Mouse (Mus musculus): ENCODE measurements at regions not wholly inside any gene's neighbourhood (a gene's known extent, or its start where the extent isn't known, plus 50 kb on each side); places are given as distances from the start of the nearest gene placed in this dataset.
"Not testable (repeated sequence)": the region's sequence is repeated elsewhere in the genome, so short reads cannot be mapped to it uniquely, and the experiment has no call there.

GRCm38 (mm10) chr7:64101679-64102078, 52.0 kb upstream of the Trpm1 start:
- no peak for DNase-seq (ENCODE audit: low spot score in 2 of 2)
- intact Hi-C loops (cut with DNase I) = no loop called here

- no peak for DNase-seq (ENCODE audit: low spot score in 2 of 2)
- intact Hi-C loops (cut with DNase I) = no loop called here
Observed at GRCm38 (mm10) chr7:64099606-64100005, 54.0 kb upstream of the Trpm1 start.

- intact Hi-C loops (cut with DNase I) = no loop called here
- DNase-seq (ENCODE audit: low spot score in 2 of 2) = no peak
Observed at GRCm38 (mm10) chr7:64090067-64090466, 63.6 kb upstream of the Trpm1 start.

- intact Hi-C loops (cut with DNase I) = no loop called here
- DNase-seq (ENCODE audit: low spot score in 2 of 2) = no peak
Observed at GRCm38 (mm10) chr7:64089034-64089433, 64.6 kb upstream of the Trpm1 start.

GRCm38 (mm10) chr7:64083978-64084377, 69.7 kb upstream of the Trpm1 start:
- intact Hi-C loops (cut with DNase I) = not testable (repeated sequence)

GRCm38 (mm10) chr7:64082651-64083050, 71.0 kb upstream of the Trpm1 start:
- intact Hi-C loops (cut with DNase I) = no loop called here
- DNase-seq (ENCODE audit: low spot score in 2 of 2) = no peak

More at GRCm38 (mm10) chr7:64083978-64084377, 69.7 kb upstream of the Trpm1 start:
- not testable (repeated sequence) for DNase-seq (ENCODE audit: low spot score in 2 of 2)

GRCm38 (mm10) chr7:64082201-64082600, 71.4 kb upstream of the Trpm1 start:
- intact Hi-C loops (cut with DNase I) = no loop called here
- no peak for DNase-seq (ENCODE audit: low spot score in 2 of 2)

- DNase-seq (ENCODE audit: low spot score in 2 of 2) = no peak
- intact Hi-C loops (cut with DNase I) = no loop called here
Observed at GRCm38 (mm10) chr7:64081618-64082017, 72.0 kb upstream of the Trpm1 start.

- intact Hi-C loops (cut with DNase I) = no loop called here
- no peak for DNase-seq (ENCODE audit: low spot score in 2 of 2)
Observed at GRCm38 (mm10) chr7:64081019-64081418, 72.6 kb upstream of the Trpm1 start.

- intact Hi-C loops (cut with DNase I) = loop anchor here (10.0 kb wide), 1 partner anchor 224 kb away; no protein-coding TSS in a partner anchor
- DNase-seq (ENCODE audit: low spot score in 2 of 2) = no peak
Observed at GRCm38 (mm10) chr7:64079301-64079700, 74.3 kb upstream of the Trpm1 start.

- intact Hi-C loops (cut with DNase I) = loop anchor here (10.0 kb wide), 1 partner anchor 224 kb away; no protein-coding TSS in a partner anchor
- DNase-seq (ENCODE audit: low spot score in 2 of 2) = no peak
Observed at GRCm38 (mm10) chr7:64078646-64079045, 75.0 kb upstream of the Trpm1 start.

GRCm38 (mm10) chr7:64077526-64077925, 76.1 kb upstream of the Trpm1 start:
- intact Hi-C loops (cut with DNase I) = loop anchor here (10.0 kb wide), 1 partner anchor 223 kb away; no protein-coding TSS in a partner anchor

GRCm38 (mm10) chr7:64076764-64077360, 76.8 kb upstream of the Trpm1 start:
- DNase-seq (ENCODE audit: low spot score in 2 of 2) = no peak
- intact Hi-C loops (cut with DNase I) = loop anchor here (10.0 kb wide), 1 partner anchor 222 kb away; no protein-coding TSS in a partner anchor

More at GRCm38 (mm10) chr7:64077526-64077925, 76.1 kb upstream of the Trpm1 start:
- no peak for DNase-seq (ENCODE audit: low spot score in 2 of 2)

- no peak for DNase-seq (ENCODE audit: low spot score in 2 of 2)
- intact Hi-C loops (cut with DNase I) = loop anchor here (10.0 kb wide), 1 partner anchor 221 kb away; no protein-coding TSS in a partner anchor
Observed at GRCm38 (mm10) chr7:64075696-64076313, 77.8 kb upstream of the Trpm1 start.

GRCm38 (mm10) chr7:64074661-64075234, 78.9 kb upstream of the Trpm1 start:
- DNase-seq (ENCODE audit: low spot score in 2 of 2) = no peak
- intact Hi-C loops (cut with DNase I) = loop anchor here (10.0 kb wide), 1 partner anchor 220 kb away; no protein-coding TSS in a partner anchor

GRCm38 (mm10) chr7:64074186-64074585, 79.4 kb upstream of the Trpm1 start:
- no peak for DNase-seq (ENCODE audit: low spot score in 2 of 2)
- intact Hi-C loops (cut with DNase I) = loop anchor here (10.0 kb wide), 1 partner anchor 219 kb away; no protein-coding TSS in a partner anchor

GRCm38 (mm10) chr7:64073781-64074180, 79.9 kb upstream of the Trpm1 start:
- no peak for DNase-seq (ENCODE audit: low spot score in 2 of 2)
- intact Hi-C loops (cut with DNase I) = loop anchor here (10.0 kb wide), 1 partner anchor 219 kb away; no protein-coding TSS in a partner anchor

GRCm38 (mm10) chr7:64070930-64071329, 82.7 kb upstream of the Trpm1 start:
- intact Hi-C loops (cut with DNase I) = loop anchor here (10.0 kb wide), 1 partner anchor 216 kb away; no protein-coding TSS in a partner anchor
- DNase-seq (ENCODE audit: low spot score in 2 of 2) = no peak

GRCm38 (mm10) chr7:64065529-64066247, 87.9 kb upstream of the Trpm1 start:
- peak; percentile 75 to 98 for DNase-seq (ENCODE audit: low spot score in 2 of 2)
- intact Hi-C loops (cut with DNase I) = loop anchor here (2.0 to 10.0 kb wide), 4 partner anchors 33 to 311 kb away; partner anchors contain the start of gene Klf13

All from left cerebral cortex, postnatal 25 days (tissue).